Mouse (Mus musculus): ENCODE data around the gene Emc10. TPM values are rescaled to one million over a fixed set of nuclear protein-coding genes. Genes with fewer than 3 reads are reported as not detected.
A peak's percentile ranks its signal among the peaks of the same experiment; 100 is the strongest.

The Emc10 gene
- polyA plus RNA-seq, 1 experiment = 188 TPM

GRCm38 (mm10) chr7:44507491-44507890 is 11.2 kb upstream of the Emc10 start:
- no peak for DNase-seq (ENCODE audit: low read depth in 1 of 2, low spot score in 2 of 2)
- Histone ChIP-seq H3K27ac (ENCODE audit: insufficient read depth, low read length) (no peak overlapping the region), H3K27me3 (ENCODE audit: control insufficient read depth, insufficient read depth, low read length) (no peaks in the 10 kb centered on the region), H3K4me1 (ENCODE audit: control insufficient read depth, insufficient read depth, insufficient read length) (no peaks in the 10 kb centered on the region), H3K36me3 (ENCODE audit: control insufficient read depth, insufficient read depth, low read length) (peaks cover 2% of the 10 kb centered on the region; the same call in 1 of the 2 replicates), H3K4me3 (ENCODE audit: extremely low read depth, insufficient read depth, insufficient read length) (no peak overlapping the region)
- TF ChIP-seq POLR2A (IDR thresholded peaks at IDR 0.05; ENCODE audit: low read depth, low read length) (no peak), CTCF (IDR thresholded peaks at IDR 0.05; ENCODE audit: extremely low read depth, insufficient read depth, insufficient read length, insufficient replicate concordance) (no peak)

DNA sequence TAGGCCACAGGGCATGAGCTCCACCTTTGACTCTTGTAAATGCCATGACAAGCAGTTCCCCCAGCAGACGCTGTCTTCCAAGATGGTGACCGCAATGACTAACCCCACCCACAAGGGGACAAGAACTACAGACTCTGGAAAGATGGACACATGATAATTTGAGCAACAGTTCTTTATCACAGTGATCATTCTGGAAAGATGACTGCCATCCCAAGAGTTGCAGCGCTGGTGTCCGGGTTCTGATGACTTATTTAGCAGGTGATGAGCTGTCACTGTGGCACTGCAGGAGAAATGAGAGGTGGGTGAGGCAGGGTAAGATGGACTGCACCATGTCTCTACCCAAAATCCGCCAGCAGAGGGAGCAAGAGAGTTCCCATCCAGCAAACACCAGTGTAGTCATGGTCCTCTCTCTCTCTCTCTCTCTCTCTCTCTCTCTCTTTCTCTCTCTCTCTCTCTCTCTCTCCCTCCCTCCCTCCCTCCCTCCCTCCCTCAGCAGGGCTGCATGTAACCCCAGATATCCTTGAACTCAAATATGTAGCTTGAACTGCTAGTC is 5.3 kb upstream of the Emc10 start:
- no peak overlapping the region for H3K27ac ChIP-seq (ENCODE audit: insufficient read depth, low read length)
- H3K4me1 ChIP-seq (ENCODE audit: control insufficient read depth, insufficient read depth, insufficient read length) = no peaks in the 10 kb centered on the region
- 24% methylated on average over 5 of the region's 5 CpGs for WGBS
- DNase-seq (ENCODE audit: low read depth in 1 of 2, low spot score in 2 of 2) = peak; percentile 64 to 70
- TF ChIP-seq POLR2A (IDR thresholded peaks at IDR 0.05; ENCODE audit: low read depth, low read length) = no peak
- peak; percentile 68; the same call in 1 of the 2 replicates for TF ChIP-seq CTCF (IDR thresholded peaks at IDR 0.05; ENCODE audit: extremely low read depth, insufficient read depth, insufficient read length, insufficient replicate concordance)
- no peaks in the 10 kb centered on the region for H3K27me3 ChIP-seq (ENCODE audit: control insufficient read depth, insufficient read depth, low read length)
- H3K36me3 ChIP-seq (ENCODE audit: control insufficient read depth, insufficient read depth, low read length) = peaks cover 2% of the 10 kb centered on the region; the same call in 1 of the 2 replicates
- no peak overlapping the region for H3K4me3 ChIP-seq (ENCODE audit: extremely low read depth, insufficient read depth, insufficient read length)

GRCm38 (mm10) chr7:44500046-44500445 is 3.7 kb upstream of the Emc10 start:
- H3K4me3 ChIP-seq (ENCODE audit: extremely low read depth, insufficient read depth, insufficient read length) = no peak overlapping the region
- no peaks in the 10 kb centered on the region for H3K27me3 ChIP-seq (ENCODE audit: control insufficient read depth, insufficient read depth, low read length)
- 73% methylated on average over 20 of the region's 20 CpGs for WGBS
- 0 out of 2 replicates have a peak, but pooled peaks cover 2% of the 10 kb centered on the region for H3K36me3 ChIP-seq (ENCODE audit: control insufficient read depth, insufficient read depth, low read length)
- no peak overlapping the region for H3K27ac ChIP-seq (ENCODE audit: insufficient read depth, low read length)
- TF ChIP-seq CTCF (IDR thresholded peaks at IDR 0.05; ENCODE audit: extremely low read depth, insufficient read depth, insufficient read length, insufficient replicate concordance) (no peak), POLR2A (IDR thresholded peaks at IDR 0.05; ENCODE audit: low read depth, low read length) (no peak)
- DNase-seq (ENCODE audit: low read depth in 1 of 2, low spot score in 2 of 2) = no peak
- H3K4me1 ChIP-seq (ENCODE audit: control insufficient read depth, insufficient read depth, insufficient read length) = no peaks in the 10 kb centered on the region; the same call in 1 of the 2 replicates

- WGBS = 86% methylated on average over 1 of the region's 1 CpGs
- Histone ChIP-seq H3K27ac (ENCODE audit: insufficient read depth, low read length) (no peak overlapping the region), H3K4me1 (ENCODE audit: control insufficient read depth, insufficient read depth, insufficient read length) (no peaks in the 10 kb centered on the region; the same call in 1 of the 2 replicates), H3K4me3 (ENCODE audit: extremely low read depth, insufficient read depth, insufficient read length) (no peak overlapping the region), H3K36me3 (ENCODE audit: control insufficient read depth, insufficient read depth, low read length) (0 out of 2 replicates have a peak, but pooled peaks cover 2% of the 10 kb centered on the region), H3K27me3 (ENCODE audit: control insufficient read depth, insufficient read depth, low read length) (no peaks in the 10 kb centered on the region)
- TF ChIP-seq POLR2A (IDR thresholded peaks at IDR 0.05; ENCODE audit: low read depth, low read length) (no peak), CTCF (IDR thresholded peaks at IDR 0.05; ENCODE audit: extremely low read depth, insufficient read depth, insufficient read length, insufficient replicate concordance) (no peak)
- no peak for DNase-seq (ENCODE audit: low read depth in 1 of 2, low spot score in 2 of 2)
Observed at GRCm38 (mm10) chr7:44498922-44499321, 2.6 kb upstream of the Emc10 start.

DNA sequence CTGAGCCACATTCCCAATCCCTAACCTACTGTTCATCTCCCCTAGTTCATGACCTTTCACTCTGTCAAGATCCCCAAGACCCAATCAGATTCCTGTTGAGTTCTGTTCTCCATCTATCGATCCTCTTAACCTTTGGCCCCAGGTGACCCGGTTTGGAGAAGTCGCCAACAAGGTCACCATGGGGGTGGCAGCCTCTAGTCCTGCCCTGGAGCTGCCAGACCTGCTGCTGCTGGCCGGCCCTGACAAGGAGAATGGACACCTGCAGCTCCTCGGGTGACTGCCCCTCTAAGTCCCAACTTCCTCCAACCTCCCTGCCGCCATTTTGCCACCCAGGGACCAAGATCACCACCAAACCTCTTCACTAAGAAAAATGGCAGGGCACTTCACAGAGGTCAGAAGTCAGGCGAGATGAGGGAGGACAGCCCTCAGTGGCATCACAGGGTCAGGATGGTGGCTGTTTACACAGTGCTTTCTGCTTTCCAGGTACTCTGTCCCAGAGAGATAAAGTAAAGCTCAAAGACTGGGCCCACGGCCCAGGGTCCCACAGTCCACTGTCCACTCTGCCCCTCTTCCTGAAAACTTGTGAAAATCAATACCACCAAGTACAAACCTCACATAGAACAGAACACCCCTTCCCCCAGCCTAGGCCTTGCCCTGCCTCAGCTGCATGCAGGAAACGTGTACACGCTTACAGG is 1.2 kb upstream of the Emc10 start:
- H3K27ac ChIP-seq (ENCODE audit: insufficient read depth, low read length) = no peak overlapping the region
- 92% methylated on average over 10 of the region's 10 CpGs for WGBS
- no peaks in the 10 kb centered on the region; the same call in 1 of the 2 replicates for H3K4me1 ChIP-seq (ENCODE audit: control insufficient read depth, insufficient read depth, insufficient read length)
- H3K4me3 ChIP-seq (ENCODE audit: extremely low read depth, insufficient read depth, insufficient read length) = no peak overlapping the region
- TF ChIP-seq CTCF (IDR thresholded peaks at IDR 0.05; ENCODE audit: extremely low read depth, insufficient read depth, insufficient read length, insufficient replicate concordance) (no peak), POLR2A (IDR thresholded peaks at IDR 0.05; ENCODE audit: low read depth, low read length) (no peak)
- no peaks in the 10 kb centered on the region for H3K27me3 ChIP-seq (ENCODE audit: control insufficient read depth, insufficient read depth, low read length)
- DNase-seq (ENCODE audit: low read depth in 1 of 2, low spot score in 2 of 2) = no peak
- peaks cover 8% of the 10 kb centered on the region; the same call in 1 of the 2 replicates for H3K36me3 ChIP-seq (ENCODE audit: control insufficient read depth, insufficient read depth, low read length)

GRCm38 (mm10) chr7:44496771-44497109 is 411 bp upstream of the Emc10 start:
- Histone ChIP-seq H3K27ac (ENCODE audit: insufficient read depth, low read length) (peak overlapping the region; percentile 89), H3K27me3 (ENCODE audit: control insufficient read depth, insufficient read depth, low read length) (no peaks in the 10 kb centered on the region), H3K4me3 (ENCODE audit: extremely low read depth, insufficient read depth, insufficient read length) (peak overlapping the region; percentile 79), H3K36me3 (ENCODE audit: control insufficient read depth, insufficient read depth, low read length) (peaks cover 15% of the 10 kb centered on the region), H3K4me1 (ENCODE audit: control insufficient read depth, insufficient read depth, insufficient read length) (no peaks in the 10 kb centered on the region; the same call in 1 of the 2 replicates)
- DNase-seq (ENCODE audit: low read depth in 1 of 2, low spot score in 2 of 2) = no peak
- 3% methylated on average over 26 of the region's 26 CpGs for WGBS
- no peak for TF ChIP-seq POLR2A (IDR thresholded peaks at IDR 0.05; ENCODE audit: low read depth, low read length)
- no peak for TF ChIP-seq CTCF (IDR thresholded peaks at IDR 0.05; ENCODE audit: extremely low read depth, insufficient read depth, insufficient read length, insufficient replicate concordance)

- WGBS = 87% methylated on average over 7 of the region's 7 CpGs
- no peak overlapping the region for H3K4me3 ChIP-seq (ENCODE audit: extremely low read depth, insufficient read depth, insufficient read length)
- no peak overlapping the region for H3K27ac ChIP-seq (ENCODE audit: insufficient read depth, low read length)
- H3K4me1 ChIP-seq (ENCODE audit: control insufficient read depth, insufficient read depth, insufficient read length) = no peaks in the 10 kb centered on the region; the same call in 1 of the 2 replicates
- DNase-seq (ENCODE audit: low read depth in 1 of 2, low spot score in 2 of 2) = no peak
- no peaks in the 10 kb centered on the region for H3K27me3 ChIP-seq (ENCODE audit: control insufficient read depth, insufficient read depth, low read length)
- TF ChIP-seq CTCF (IDR thresholded peaks at IDR 0.05; ENCODE audit: extremely low read depth, insufficient read depth, insufficient read length, insufficient replicate concordance) = no peak
- TF ChIP-seq POLR2A (IDR thresholded peaks at IDR 0.05; ENCODE audit: low read depth, low read length) = no peak
- H3K36me3 ChIP-seq (ENCODE audit: control insufficient read depth, insufficient read depth, low read length) = peaks cover 31% of the 10 kb centered on the region
Observed at GRCm38 (mm10) chr7:44495086-44495485, 1.2 kb downstream of the Emc10 start.

Measured in spleen, adult 2 months (tissue).